Mouse (Mus musculus) bone marrow, adult 2 months (tissue): ENCODE measurements around the gene Cog4.

Source experiments
- CTCF ChIP-seq: fragments of 200-500 bp; IDR thresholded peaks from 2 replicates; pipeline ENCODE4 v1.5.1; 2011; ENCODE audit warnings: low read length, control low read depth; ENCODE audit not compliant: control insufficient read depth, insufficient read depth
- POLR2A ChIP-seq: fragments of 200-500 bp; IDR thresholded peaks from 2 replicates; pipeline ENCODE4 v1.6.1; 2011; ENCODE audit warnings: low read depth, mild to moderate bottlenecking, control low read depth, low read length, borderline replicate concordance; ENCODE audit not compliant: control insufficient read depth

DNA sequence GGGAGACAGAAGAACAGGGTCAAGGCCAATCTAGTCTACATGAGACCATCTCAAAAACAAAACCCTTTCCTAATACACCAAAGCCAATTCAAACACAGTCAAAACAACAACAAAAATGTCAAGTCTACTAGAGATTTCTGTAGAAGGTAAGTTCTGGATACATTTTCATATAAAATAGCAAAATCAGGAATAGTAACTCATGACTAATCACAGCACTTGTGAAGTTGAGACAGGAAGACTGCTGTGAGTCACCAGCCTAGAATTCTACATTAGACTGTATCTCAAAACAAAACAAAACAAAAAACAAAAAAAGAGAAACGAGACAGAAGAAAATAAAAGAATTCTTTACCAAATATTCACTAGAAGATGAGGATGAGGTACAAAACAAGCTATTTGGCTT, 21.5 kb upstream of the Cog4 start:
- no peak for TF ChIP-seq POLR2A
- no peak for TF ChIP-seq CTCF
